Mouse (Mus musculus) hindbrain, embryonic 10.5 days (tissue): ENCODE measurements around the gene C2cd2l. TPM values are rescaled to one million over a fixed set of nuclear protein-coding genes. Genes with fewer than 3 reads are reported as not detected.
"Not testable (repeated sequence)": the region's sequence is repeated elsewhere in the genome, so short reads cannot be mapped to it uniquely, and the experiment has no call there.

Experiments used
- DNase-seq: peaks from one replicate; pipeline ENCODE4 v3.0.0-alpha.2; 2017; ENCODE audit warnings: low spot score
- H3K27ac ChIP-seq: fragments of 300-500 bp; sonication (generic); 2 replicates; pipeline ENCODE4 v1.5.1; 2016; ENCODE audit warnings: mild to moderate bottlenecking, moderate library complexity
- H3K27me3 ChIP-seq: fragments of 300-500 bp; sonication (generic); 2 replicates; pipeline ENCODE4 v1.6.1; 2016; ENCODE audit warnings: mild to moderate bottlenecking; ENCODE audit not compliant: poor library complexity, insufficient read depth, severe bottlenecking
- H3K36me3 ChIP-seq: fragments of 300-500 bp; sonication (generic); 2 replicates; pipeline ENCODE4 v1.6.1; 2016; ENCODE audit warnings: mild to moderate bottlenecking, moderate library complexity
- H3K4me1 ChIP-seq: fragments of 300-500 bp; sonication (generic); replicated peaks from 2 replicates; pipeline ENCODE4 v1.6.1; 2016; ENCODE audit warnings: mild to moderate bottlenecking
- H3K4me3 ChIP-seq: fragments of 300-500 bp; sonication (generic); 2 replicates; pipeline ENCODE4 v1.5.1; 2016; ENCODE audit warnings: mild to moderate bottlenecking, moderate library complexity
- H3K9me3 ChIP-seq: fragments of 300-500 bp; sonication (generic); 2 replicates; pipeline ENCODE4 v1.6.1; 2016; ENCODE audit warnings: mild to moderate bottlenecking, moderate library complexity
- WGBS: fragments of 180-500 bp; shearing (Covaris S2); methylation state at CpG from one replicate; pipeline ENCODE4 v1.1.7; 2016; 5-methylcytosine and 5-hydroxymethylcytosine counted together
- polyA plus RNA-seq: library from polyadenylated mRNA; unstranded; fragments of >200 nt; fragmentation: Nextera tagmentation; extraction: Ambion mirVana; gene quantifications from 2 replicates; pipeline ENCODE4 v1.2.1, GENCODE M21; 2016

The C2cd2l gene
- polyA plus RNA-seq, 1 experiment from 2014 or later, result 17.5 TPM

DNA sequence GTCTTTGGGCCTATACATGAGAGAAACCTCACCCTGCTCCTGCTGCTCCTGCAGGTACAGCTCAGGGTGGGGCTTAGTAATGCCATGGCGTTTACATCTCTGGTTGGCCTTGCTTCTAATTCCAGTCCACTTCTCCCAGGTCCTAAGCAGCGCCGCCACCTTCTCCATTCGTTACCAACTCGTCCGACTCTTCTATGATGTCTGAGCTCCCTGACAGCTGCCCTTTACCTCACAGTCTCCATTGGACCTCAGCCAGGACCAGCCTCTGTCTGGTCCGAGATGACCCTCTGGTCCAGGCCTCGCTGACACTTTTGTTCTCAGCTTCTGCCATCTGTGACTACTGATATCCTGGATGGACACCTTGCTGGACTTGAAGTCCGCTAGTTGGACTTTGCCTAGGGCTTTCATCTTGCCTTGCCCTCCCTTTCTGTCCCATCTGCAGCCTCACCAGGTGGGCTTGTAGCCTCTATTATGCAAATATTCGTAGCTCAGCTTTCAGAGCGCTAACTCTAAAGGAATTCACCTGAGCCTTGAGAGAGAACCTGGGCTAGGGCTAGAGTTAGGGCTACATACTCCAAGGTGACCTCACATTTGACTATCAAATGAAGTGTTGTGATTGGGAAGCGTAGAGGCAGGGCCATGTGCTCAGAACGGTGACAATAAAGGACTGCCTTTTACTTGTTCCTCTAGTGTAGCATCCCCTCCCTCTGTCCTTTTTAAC is 13.0 kb upstream of the C2cd2l start:
- Histone ChIP-seq H3K4me3 (no peak overlapping the region), H3K27me3 (no peaks in the 10 kb centered on the region), H3K4me1 (peaks cover 16% of the 10 kb centered on the region), H3K9me3 (peaks cover 11% of the 10 kb centered on the region), H3K27ac (peak overlapping the region; percentile 99), H3K36me3 (peaks cover 78% of the 10 kb centered on the region)
- DNase-seq, result no peak
- 95% methylated on average over 13 of the region's 13 CpGs for WGBS

DNA sequence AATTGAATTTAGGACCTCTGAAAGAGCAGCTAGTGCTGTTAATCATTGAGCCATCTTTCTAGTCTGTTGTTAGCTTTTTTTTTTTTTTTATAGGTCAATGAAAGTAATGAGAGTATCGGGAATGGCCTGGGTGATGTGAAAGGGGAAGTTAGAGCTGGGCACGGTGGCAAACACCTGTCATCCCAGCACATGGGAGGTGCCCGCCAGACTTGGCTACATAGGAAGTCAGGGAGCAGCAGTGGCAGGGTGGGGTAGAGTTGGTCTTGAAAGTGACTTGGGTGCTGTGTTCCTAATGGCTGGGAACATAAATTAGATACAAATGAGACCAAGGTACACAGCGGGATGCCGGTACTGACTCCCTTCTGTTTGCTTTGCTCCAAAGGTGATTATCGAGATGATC is 10.7 kb upstream of the C2cd2l start:
- no peak for DNase-seq
- Histone ChIP-seq H3K9me3 (peaks cover 11% of the 10 kb centered on the region), H3K4me3 (no peak overlapping the region), H3K36me3 (peaks cover 63% of the 10 kb centered on the region), H3K27me3 (no peaks in the 10 kb centered on the region), H3K4me1 (peaks cover 17% of the 10 kb centered on the region), H3K27ac (no peak overlapping the region)
- 96% methylated on average over 6 of the region's 6 CpGs for WGBS

DNA sequence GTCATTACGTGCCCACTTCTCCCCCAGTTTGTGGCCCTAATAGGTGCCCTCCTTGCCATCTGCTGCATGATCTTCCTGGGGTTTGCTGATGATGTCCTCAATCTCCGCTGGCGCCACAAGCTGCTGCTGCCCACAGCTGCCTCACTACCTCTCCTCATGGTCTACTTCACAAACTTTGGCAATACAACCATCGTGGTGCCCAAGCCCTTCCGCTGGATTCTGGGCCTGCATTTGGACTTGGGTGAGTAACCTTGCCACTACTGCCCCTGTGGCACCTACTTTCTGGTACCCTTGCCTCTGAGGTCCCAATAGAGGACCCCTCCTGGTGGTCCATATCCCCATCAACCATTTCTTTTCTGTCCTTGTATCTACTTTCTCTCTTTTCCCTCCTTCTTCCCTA is 7.8 kb upstream of the C2cd2l start:
- DNase-seq, result no peak
- no peaks in the 10 kb centered on the region for H3K27me3 ChIP-seq
- H3K9me3 ChIP-seq, result peaks cover 1% of the 10 kb centered on the region; the same call in 1 of the 2 replicates
- H3K4me1 ChIP-seq, result peaks cover 19% of the 10 kb centered on the region
- peak overlapping the region; percentile 87 for H3K4me3 ChIP-seq
- peaks cover 51% of the 10 kb centered on the region for H3K36me3 ChIP-seq
- peak overlapping the region; percentile 97; the same call in 1 of the 2 replicates for H3K27ac ChIP-seq
- 93% methylated on average over 5 of the region's 5 CpGs for WGBS

DNA sequence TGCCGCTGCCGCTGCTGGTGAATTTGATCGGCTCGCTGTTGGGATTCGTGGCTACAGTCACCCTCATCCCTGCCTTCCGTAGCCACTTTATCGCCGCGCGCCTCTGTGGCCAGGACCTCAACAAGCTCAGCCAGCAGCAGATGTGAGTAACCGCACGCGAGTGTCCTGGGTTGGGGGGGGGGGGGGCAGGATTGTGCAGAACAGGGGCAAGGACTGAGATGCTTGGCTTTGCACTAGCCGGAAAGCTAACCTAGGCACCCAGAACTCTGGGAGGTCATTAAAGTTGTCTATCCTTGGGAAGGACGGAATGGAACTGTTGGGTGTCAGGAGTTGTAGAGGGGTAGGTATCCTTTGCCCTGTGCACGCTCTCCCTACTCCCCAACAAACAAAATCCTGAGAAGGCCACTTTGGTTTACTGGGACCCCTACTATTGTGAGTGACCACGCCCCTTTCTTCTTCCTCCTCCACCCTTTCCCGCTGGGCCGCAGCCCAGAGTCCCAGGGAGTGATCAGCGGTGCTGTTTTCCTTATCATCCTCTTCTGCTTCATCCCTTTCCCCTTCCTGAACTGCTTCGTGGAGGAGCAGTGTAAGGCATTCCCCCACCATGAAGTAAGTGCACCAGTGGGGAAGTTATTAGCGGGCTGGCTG is 7.1 kb upstream of the C2cd2l start:
- Histone ChIP-seq H3K27me3 (no peaks in the 10 kb centered on the region), H3K27ac (peak overlapping the region; percentile 97), H3K4me3 (peak overlapping the region; percentile 87), H3K36me3 (peaks cover 44% of the 10 kb centered on the region), H3K9me3 (no peaks in the 10 kb centered on the region), H3K4me1 (peaks cover 19% of the 10 kb centered on the region)
- no peak for DNase-seq
- WGBS, result under 1% methylated on average over 22 of the region's 22 CpGs

DNA sequence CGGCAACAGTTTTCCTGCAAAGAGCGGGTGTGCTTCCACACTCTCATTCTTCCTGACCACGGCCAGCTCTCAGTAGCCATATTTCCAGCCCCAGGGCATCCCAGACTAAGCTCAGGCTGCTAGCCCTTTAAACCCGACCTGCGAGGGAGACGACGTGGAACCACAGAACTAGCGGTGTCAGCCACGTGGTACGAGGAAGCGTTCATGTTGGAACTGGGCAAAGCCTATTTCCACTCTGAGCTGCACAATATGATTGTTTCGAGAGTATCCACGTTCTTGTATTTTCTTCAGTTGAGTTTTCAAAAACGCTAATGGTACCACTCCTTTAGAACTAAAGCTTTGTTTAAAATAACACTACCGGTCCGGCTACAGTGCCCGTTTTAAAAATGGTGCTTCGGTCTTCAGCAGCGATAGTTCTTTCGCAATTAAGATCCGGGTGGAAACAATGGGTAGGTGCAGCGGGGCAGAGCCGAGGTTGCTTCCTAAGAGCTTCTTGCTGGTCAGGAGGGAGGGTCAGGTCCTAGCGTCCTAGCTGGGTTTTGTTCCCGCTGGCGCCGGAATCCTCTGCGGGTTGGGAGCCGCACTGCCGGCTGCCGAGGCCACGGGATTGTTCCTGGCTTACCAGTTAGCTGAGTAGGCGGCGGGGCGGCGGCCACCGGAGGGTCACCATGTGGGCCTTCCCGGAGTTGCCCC is 6.4 kb upstream of the C2cd2l start:
- Histone ChIP-seq H3K27ac (peak overlapping the region; percentile 97), H3K4me3 (peak overlapping the region; percentile 87), H3K36me3 (peaks cover 37% of the 10 kb centered on the region), H3K27me3 (no peaks in the 10 kb centered on the region), H3K4me1 (peaks cover 19% of the 10 kb centered on the region), H3K9me3 (no peaks in the 10 kb centered on the region)
- DNase-seq, result peak; percentile 81
- WGBS, result under 1% methylated on average over 38 of the region's 38 CpGs

DNA sequence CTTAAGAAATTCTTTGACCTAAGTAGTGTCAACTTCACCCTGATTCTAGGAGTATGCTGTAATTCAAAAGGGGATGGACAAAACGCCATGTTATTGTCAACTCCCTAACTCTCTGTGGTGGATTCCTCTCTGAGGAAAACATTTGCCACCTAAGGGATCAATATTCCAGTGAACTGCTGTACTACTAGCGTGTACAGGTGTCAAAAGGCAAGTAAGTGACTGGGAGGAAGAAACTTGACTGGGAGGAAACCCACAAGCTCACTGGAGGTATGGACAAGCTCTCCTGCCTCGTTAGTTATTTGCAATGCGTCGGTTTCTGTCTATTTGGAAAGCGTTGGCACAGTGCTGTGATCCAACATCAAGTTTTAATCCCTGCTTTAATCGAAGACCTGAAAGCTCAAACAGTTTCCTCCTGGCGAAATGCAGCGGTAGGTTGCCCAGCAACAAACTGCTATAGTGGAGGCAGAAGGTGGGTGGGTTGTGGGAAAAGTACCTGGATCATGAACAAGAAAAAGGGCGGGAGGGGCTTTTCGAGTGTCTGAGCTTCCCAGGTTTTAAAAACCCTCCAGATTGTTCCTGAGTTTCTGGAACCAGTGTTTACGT is 5.8 kb upstream of the C2cd2l start, which contains the start of gene Dpagt1:
Dpagt1 (plus strand) TSS at position 252 of the 603 bp plus-strand sequence.
- H3K9me3 ChIP-seq, result no peaks in the 10 kb centered on the region
- WGBS, result 5% methylated on average over 12 of the region's 12 CpGs
- H3K27ac ChIP-seq, result peak within 1 kb of the TSS; percentile 97
- no peaks in the 10 kb centered on the region for H3K27me3 ChIP-seq
- peaks cover 31% of the 10 kb centered on the region for H3K36me3 ChIP-seq
- H3K4me1 ChIP-seq, result peaks cover 21% of the 10 kb centered on the region
- peak within 1 kb of the TSS; percentile 87 for H3K4me3 ChIP-seq
- no peak for DNase-seq

DNA sequence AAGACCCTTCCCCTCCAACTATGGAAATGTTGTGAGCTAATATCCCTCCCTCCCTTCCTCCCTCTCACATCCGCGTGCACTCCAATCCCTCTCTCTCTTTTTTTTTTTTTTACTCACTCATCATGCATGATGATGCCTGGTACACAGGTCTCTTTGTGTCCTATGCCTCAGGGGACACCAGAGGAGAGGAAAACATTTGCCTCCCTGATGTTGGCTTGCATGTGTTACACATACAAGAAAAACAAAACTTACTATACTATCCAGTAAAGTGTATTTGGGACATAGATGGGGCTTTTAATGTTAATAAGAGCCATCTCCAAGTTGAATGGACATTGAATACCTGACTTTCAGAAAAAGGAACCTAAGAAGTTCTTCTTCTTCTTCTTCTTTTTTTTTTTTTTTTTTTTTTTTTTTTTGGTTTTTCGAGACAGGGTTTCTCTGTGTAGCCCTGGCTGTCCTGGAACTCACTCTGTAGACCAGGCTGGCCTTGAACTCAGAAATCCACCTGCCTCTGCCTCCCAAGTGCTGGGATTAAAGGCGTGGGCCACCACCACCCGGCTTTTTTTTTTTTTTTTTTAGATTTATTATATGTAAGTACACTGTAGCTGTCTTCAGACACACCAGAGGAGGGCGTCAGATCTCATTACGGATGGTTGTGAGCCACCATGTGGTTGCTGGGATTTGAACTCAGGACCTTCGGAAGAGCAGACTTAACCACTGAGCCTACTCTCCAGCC is 5.1 kb upstream of the C2cd2l start:
- H3K27ac ChIP-seq, result peak overlapping the region; percentile 97; the same call in 1 of the 2 replicates
- WGBS, result 74% methylated on average over 7 of the region's 8 CpGs
- not testable (repeated sequence) for H3K4me3 ChIP-seq

DNA sequence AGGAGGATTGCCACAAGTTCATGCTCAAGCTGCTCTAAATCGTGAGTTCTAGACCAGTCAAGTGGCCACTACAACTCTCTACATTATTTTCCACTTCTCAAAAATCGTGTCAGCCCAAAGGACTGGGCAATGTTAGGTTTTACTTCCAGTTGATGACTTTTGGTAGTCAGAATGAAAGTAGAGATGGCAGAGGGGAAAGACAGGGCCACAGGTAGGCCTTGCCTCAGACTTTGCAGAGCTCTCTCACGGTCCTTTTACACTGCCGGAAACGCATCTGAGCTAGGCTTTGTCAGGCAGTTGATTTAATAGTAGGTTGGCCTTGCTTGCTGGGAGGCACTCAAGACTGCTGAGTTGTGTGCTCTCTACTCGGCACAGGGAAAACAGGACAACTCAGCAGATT is 4.1 kb upstream of the C2cd2l start:
- WGBS, result 81% methylated on average over 6 of the region's 6 CpGs
- no peak for DNase-seq
- peaks cover 14% of the 10 kb centered on the region for H3K36me3 ChIP-seq

More for the DNA sequence above, 5.1 kb upstream of the C2cd2l start:
- DNase-seq, H3K27me3 ChIP-seq, H3K9me3 ChIP-seq: not testable (repeated sequence)
- H3K36me3 ChIP-seq, result peaks cover 24% of the 10 kb centered on the region
- peaks cover 27% of the 10 kb centered on the region for H3K4me1 ChIP-seq

DNA sequence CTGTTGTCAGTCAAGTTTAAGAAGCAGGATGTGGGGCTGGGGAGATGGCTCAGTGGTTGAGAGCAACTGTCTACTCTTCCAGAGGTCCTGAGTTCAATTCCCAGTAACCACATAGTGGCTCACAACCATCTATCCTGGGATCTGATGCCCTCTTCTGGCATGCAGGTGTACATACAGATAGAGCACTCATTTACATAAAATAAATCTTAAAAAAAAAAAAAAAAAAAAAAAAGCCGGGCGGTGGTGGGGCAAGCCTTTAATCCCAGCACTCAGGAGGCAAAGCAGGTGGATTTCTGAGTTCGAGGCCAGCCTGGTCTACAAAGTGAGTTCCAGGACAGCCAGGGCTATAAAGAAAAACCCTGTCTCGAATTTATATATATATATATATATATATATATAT is 3.6 kb upstream of the C2cd2l start:
- not testable (repeated sequence) for H3K36me3 ChIP-seq, H3K9me3 ChIP-seq, DNase-seq, H3K27ac ChIP-seq, H3K4me3 ChIP-seq, H3K27me3 ChIP-seq
- peaks cover 38% of the 10 kb centered on the region for H3K4me1 ChIP-seq
- 82% methylated on average over 4 of the region's 4 CpGs for WGBS

More for the DNA sequence above, 4.1 kb upstream of the C2cd2l start:
- Histone ChIP-seq H3K4me1 (peaks cover 33% of the 10 kb centered on the region), H3K27ac (no peak overlapping the region; the same call in 1 of the 2 replicates), H3K27me3 (peaks cover under 1% of the 10 kb centered on the region; the same call in 1 of the 2 replicates), H3K9me3 (no peaks in the 10 kb centered on the region), H3K4me3 (no peak overlapping the region)

DNA sequence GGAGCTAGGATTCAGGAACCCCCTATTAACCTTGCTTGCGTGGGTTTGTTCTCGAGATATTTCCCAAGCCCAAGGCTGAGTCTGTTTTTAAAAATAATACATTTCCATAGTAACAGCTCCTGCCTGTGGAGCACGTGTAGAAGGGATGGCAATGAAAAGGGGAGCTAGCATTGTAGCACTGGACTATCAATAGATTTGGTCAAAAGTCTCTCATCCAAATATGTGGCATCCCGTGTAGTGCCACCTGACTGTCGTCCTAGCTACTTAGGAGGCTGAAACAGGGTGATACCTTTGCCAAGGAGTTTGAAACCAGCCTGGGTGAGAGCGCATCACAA is 681 bp upstream of the C2cd2l start:
- H3K27ac ChIP-seq, result peak overlapping the region; percentile 85
- WGBS, result 23% methylated on average over 6 of the region's 6 CpGs
- H3K4me3 ChIP-seq, result peak overlapping the region; percentile 88
- H3K9me3 ChIP-seq, result no peaks in the 10 kb centered on the region
- H3K4me1 ChIP-seq, result peaks cover 40% of the 10 kb centered on the region
- H3K36me3 ChIP-seq, result peaks cover 15% of the 10 kb centered on the region
- peaks cover 12% of the 10 kb centered on the region; the same call in 1 of the 2 replicates for H3K27me3 ChIP-seq
- DNase-seq, result no peak

DNA sequence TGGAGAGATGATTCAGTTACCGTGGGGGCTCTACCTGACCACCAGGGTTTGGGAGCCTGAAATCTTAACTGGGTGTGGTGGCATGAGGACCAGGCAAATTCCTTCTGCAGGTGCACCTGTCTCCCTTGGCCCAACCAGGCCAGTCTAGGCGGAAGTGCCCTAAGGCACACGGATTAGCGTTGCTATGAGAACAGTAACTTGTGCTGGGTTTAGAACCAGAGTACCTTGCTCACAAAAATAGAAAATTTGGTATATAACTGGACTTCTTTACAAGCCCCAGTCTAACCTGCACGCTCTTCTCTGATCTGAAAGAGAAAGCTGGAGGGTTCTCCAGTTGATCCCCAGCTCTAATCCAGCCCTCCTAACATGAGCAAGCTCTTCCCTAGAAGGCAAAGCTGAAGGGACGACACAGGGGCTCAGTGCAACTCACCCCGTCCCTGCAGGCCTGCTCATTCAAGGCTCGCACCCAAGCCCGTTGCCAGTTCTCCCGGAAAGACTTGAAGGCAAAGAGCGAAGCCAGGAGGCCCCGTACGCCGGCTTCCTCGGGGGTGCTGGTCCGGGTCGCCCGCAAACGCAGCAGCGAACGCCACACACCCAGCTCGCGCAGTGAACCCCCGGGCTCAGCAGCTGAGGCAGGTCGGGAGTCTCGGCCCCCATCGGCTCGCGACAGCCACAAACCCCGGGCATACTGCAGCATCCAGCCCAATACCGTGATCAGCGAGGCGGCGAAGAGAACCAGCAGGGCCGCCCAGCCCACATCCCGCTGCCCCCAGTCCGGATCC is 789 bp downstream of the C2cd2l start:
- Histone ChIP-seq H3K27me3 (peaks cover 12% of the 10 kb centered on the region; the same call in 1 of the 2 replicates), H3K9me3 (no peaks in the 10 kb centered on the region), H3K36me3 (peaks cover 30% of the 10 kb centered on the region), H3K4me3 (peak overlapping the region; percentile 88), H3K27ac (peak overlapping the region; percentile 85), H3K4me1 (peaks cover 38% of the 10 kb centered on the region)
- WGBS, result 3% methylated on average over 37 of the region's 37 CpGs
- peak; percentile 30 for DNase-seq
